Mouse (Mus musculus) heart, adult 2 months (tissue): ENCODE data around the gene Lif. TPM values are rescaled to one million over a fixed set of nuclear protein-coding genes. Genes with fewer than 3 reads are reported as not detected.

ENCODE experiments used
- DNase-seq, 2 experiments: peaks; one replicate each; pipeline ENCODE4 v3.0.0; 2021
- H3K27ac ChIP-seq: fragments of 200-600 bp; 2 replicates; pipeline ENCODE4 v1.8.1; 2022
- H3K27me3 ChIP-seq: fragments of 200-500 bp; 2 replicates; pipeline ENCODE4 v1.6.1; 2012; ENCODE audit warnings: mild to moderate bottlenecking, low read length, inconsistent platforms, mixed read lengths; ENCODE audit not compliant: control insufficient read depth, insufficient read depth
- H3K36me3 ChIP-seq: fragments of 200-500 bp; 2 replicates; pipeline ENCODE4 v1.6.1; 2012; ENCODE audit warnings: low read length, inconsistent platforms; ENCODE audit not compliant: control insufficient read depth, insufficient read depth
- H3K4me1 ChIP-seq: fragments of 200-500 bp; 2 replicates; pipeline ENCODE4 v1.6.1; 2011; ENCODE audit warnings: low read length; ENCODE audit not compliant: control insufficient read depth, insufficient read depth
- H3K4me3 ChIP-seq: fragments of 200-600 bp; 2 replicates; pipeline ENCODE4 v1.8.1; 2022
- H3K79me2 ChIP-seq: fragments of 200-500 bp; replicated peaks from 2 replicates; pipeline ENCODE4 v1.6.1; 2012; ENCODE audit warnings: mild to moderate bottlenecking, inconsistent platforms, low read length, moderate library complexity, mixed read lengths; ENCODE audit not compliant: control insufficient read depth, insufficient read depth
- H3K9ac ChIP-seq: fragments of 200-500 bp; 2 replicates; pipeline ENCODE4 v1.6.1; 2012; ENCODE audit warnings: low read depth, mild to moderate bottlenecking, control low read depth, inconsistent platforms, low read length, mixed read lengths
- CTCF ChIP-seq: fragments of 200-600 bp; IDR thresholded peaks from 2 replicates; pipeline ENCODE4 v1.8.1; 2022; ENCODE audit warnings: antibody characterized with exemption, mild to moderate bottlenecking, moderate library complexity
- EP300 ChIP-seq: fragments of 200-500 bp; IDR thresholded peaks from 2 replicates; pipeline ENCODE4 v1.6.1; 2011; ENCODE audit warnings: low read depth, low read length, control low read depth; ENCODE audit not compliant: insufficient read depth
- POLR2A ChIP-seq: fragments of 200-500 bp; IDR thresholded peaks from 2 replicates; pipeline ENCODE4 v1.6.1; 2011; ENCODE audit warnings: mild to moderate bottlenecking, low read depth, low read length, control low read depth; ENCODE audit not compliant: insufficient read depth
- WGBS: fragments of 180-500 bp; shearing (Covaris S2); methylation state at CpG from one replicate; pipeline ENCODE4 v1.1.7; 2018; 5-methylcytosine and 5-hydroxymethylcytosine counted together
- intact Hi-C: fragments of 180-260 bp; cut with DNase I; formaldehyde crosslinking; loops from one replicate; pipeline ENCODE4 v1.15.1; 2025
- polyA plus RNA-seq: library from polyadenylated mRNA; depleted of rRNA; stranded (reverse); fragments of >200 nt; gene quantifications from 2 replicates; pipeline ENCODE4 v1.2.3, GENCODE M21; 2012
- total RNA-seq, 2 experiments: library from RNA; stranded (reverse); gene quantifications; 2 replicates each; pipeline ENCODE4 v1.2.3; 2021

Lif gene
- total and polyA plus RNA-seq, 3 experiments: 0.21 to 1.5 (median 0.36) TPM

DNA sequence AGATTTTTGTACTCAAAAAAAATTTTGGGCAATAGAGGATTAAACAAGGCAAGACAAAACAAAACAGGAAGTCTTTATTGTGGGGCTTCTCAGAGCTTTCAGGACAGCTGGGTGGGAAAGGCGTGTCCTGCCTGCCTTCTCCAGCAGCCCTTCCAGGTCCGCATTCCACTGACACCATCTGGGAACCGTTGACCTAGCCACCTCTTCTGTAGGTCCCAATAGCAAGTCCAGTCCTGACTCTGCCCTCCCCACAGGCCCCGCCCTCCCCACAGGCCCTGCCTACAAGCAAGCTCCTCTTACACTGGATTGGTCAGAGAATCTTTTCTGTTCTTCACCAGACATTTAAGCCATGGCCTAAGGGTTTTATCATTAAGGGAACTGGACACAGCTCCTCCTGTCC, 26.3 kb downstream of the Lif start:
- Histone ChIP-seq H3K4me1 (no peaks in the 10 kb centered on the region), H3K4me3 (no peak overlapping the region), H3K27me3 (no peaks in the 10 kb centered on the region), H3K36me3 (no peaks in the 10 kb centered on the region), H3K9ac (no peak overlapping the region), H3K79me2 (no peaks in the 10 kb centered on the region), H3K27ac (no peak overlapping the region)
- 32% methylated on average over 4 of the region's 4 CpGs for WGBS
- intact Hi-C loops: no loop called here
- TF ChIP-seq POLR2A (no peak), EP300 (no peak), CTCF (no peak)
- DNase-seq: peak in 1 of 2 experiments; percentile 38

DNA sequence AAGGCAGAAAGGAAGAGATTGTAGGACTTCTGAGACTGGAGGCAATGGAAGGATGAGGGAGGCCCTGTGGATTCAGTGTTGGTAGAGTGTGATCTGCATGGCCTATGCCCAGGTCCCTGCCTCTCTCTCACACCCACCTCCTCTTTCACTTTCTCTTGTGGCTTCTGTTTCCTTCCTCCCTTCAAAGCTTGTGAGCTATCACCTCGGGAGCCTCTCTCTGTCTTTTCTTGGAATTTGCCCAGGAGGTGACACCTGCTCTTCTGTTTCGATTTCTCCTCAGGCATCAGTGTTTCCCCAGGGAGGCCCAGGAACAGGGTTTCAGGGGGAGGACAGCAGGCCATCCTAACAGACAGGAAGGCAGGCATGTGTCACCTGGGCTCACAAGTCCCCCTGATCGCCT, 31.9 kb downstream of the Lif start:
- no peak for TF ChIP-seq POLR2A
- no peak for TF ChIP-seq EP300
- TF ChIP-seq CTCF: no peak
- Histone ChIP-seq H3K27ac (no peak overlapping the region), H3K27me3 (no peaks in the 10 kb centered on the region), H3K36me3 (no peaks in the 10 kb centered on the region), H3K4me1 (peaks cover 15% of the 10 kb centered on the region), H3K9ac (no peak overlapping the region), H3K4me3 (no peak overlapping the region), H3K79me2 (no peaks in the 10 kb centered on the region)
- no peak for DNase-seq
- 45% methylated on average over 3 of the region's 3 CpGs for WGBS
- intact Hi-C loops: no loop called here

DNA sequence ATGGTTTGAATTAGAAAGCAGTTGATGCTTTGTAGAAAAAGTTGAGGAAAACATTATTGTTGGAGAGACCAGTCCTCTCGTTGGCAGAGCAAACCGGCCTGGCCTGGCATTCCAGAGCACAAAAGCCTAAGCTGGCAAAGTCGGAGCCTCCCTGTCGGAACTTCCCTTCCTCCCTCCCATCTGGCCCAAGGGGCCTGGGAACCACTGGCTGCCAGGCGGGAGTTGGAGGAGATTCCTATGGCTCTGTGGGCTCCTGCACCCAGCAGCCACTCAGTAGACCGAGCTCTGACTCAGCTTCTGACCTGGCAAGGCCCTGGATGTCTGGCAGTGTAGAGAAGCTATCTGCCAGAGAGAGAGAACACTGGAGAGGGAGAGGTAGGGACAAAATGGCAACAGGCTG, 34.3 kb downstream of the Lif start:
- H3K4me3 ChIP-seq: no peak overlapping the region
- no peak overlapping the region for H3K9ac ChIP-seq
- no peaks in the 10 kb centered on the region for H3K27me3 ChIP-seq
- peak overlapping the region; percentile 59 for H3K27ac ChIP-seq
- H3K36me3 ChIP-seq: no peaks in the 10 kb centered on the region
- peaks cover 25% of the 10 kb centered on the region for H3K4me1 ChIP-seq
- intact Hi-C loops: no loop called here
- 28% methylated on average over 6 of the region's 6 CpGs for WGBS
- no peaks in the 10 kb centered on the region for H3K79me2 ChIP-seq
- TF ChIP-seq EP300 (no peak), CTCF (no peak), POLR2A (no peak)
- DNase-seq: peak; percentile 54 to 78

DNA sequence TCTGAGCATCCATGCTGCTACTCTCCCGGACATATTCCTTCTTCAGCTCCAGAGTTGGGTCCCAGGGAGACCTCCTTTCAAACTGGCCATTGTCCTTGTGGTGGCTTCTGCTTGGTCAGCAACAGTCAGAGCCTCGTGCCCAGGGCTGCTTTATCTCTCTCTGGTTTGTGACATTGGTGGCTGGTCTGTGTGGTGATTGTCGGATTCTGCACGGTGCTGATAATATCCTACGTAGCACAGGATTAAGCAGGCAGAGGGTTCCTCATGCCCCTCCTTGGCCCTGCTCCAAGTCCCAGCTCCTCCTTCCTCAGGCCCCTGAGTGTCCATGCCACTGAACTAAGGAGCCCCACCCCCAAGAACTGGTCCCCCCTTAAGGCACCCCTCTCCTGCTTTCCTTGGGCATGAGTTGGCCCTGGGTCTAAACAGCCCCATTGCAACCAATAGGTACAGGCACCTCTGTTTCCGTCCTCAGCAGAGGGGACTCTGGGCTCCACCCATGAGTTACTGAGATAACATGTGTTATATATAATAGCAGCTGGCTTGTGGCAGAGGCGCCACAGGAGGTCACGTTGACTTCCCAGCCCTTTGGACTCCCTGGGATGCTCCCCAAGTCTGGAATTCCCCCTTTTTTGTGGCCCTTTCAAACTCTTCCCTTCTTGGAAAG, 35.0 kb downstream of the Lif start:
- H3K27ac ChIP-seq: peak overlapping the region; percentile 59
- TF ChIP-seq EP300 (no peak), CTCF (no peak), POLR2A (no peak)
- H3K36me3 ChIP-seq: no peaks in the 10 kb centered on the region
- H3K79me2 ChIP-seq: no peaks in the 10 kb centered on the region
- intact Hi-C loops: no loop called here
- H3K4me3 ChIP-seq: no peak overlapping the region
- H3K4me1 ChIP-seq: peaks cover 27% of the 10 kb centered on the region
- H3K9ac ChIP-seq: no peak overlapping the region
- 30% methylated on average over 8 of the region's 8 CpGs for WGBS
- DNase-seq: no peak
- no peaks in the 10 kb centered on the region for H3K27me3 ChIP-seq

DNA sequence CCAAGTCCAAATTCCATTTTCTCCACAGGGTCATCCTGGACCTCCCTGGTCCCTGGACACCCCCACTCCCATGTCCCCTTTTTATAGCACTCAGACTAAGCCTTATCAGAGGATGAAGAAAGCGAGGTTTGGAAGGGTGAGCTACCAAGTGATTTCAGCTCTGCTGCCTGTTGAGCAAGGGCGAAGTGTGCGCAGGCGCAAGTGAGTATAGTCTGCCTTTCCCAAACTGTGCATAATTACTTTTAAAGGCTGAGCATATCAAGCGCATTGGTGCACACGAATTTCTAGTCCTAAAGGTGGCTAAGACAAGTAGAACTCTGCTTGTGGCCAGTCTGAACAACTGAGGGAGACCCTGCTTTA, 35.5 kb downstream of the Lif start:
- intact Hi-C loops: no loop called here
- peaks cover 27% of the 10 kb centered on the region for H3K4me1 ChIP-seq
- H3K27ac ChIP-seq: peak overlapping the region; percentile 59; the same call in 1 of the 2 replicates
- no peaks in the 10 kb centered on the region for H3K79me2 ChIP-seq
- no peaks in the 10 kb centered on the region for H3K27me3 ChIP-seq
- H3K9ac ChIP-seq: no peak overlapping the region
- no peaks in the 10 kb centered on the region for H3K36me3 ChIP-seq
- TF ChIP-seq EP300 (no peak), POLR2A (no peak), CTCF (no peak)
- DNase-seq: no peak
- 61% methylated on average over 6 of the region's 6 CpGs for WGBS
- no peak overlapping the region for H3K4me3 ChIP-seq

DNA sequence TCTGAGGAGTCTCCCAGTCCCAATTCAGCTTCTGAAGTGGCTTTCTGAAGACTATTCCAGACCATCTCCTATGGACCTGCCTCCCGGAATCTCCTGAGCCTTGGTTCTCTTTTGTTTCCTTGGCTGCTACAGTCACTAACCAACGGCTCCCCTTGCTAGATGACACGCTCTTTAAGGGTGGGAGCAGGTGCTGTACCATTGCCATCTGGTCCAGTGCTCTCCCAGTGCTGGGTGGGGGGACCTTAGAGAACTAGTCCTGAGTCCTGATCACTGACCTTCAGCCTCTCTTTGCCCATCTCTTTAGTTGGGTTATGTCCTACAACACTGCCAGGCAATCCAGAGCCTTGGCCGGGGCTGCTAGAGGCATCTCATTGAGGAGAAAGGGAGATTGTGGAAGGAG, 36.1 kb downstream of the Lif start:
- H3K27me3 ChIP-seq: no peaks in the 10 kb centered on the region
- H3K4me3 ChIP-seq: no peak overlapping the region
- no peaks in the 10 kb centered on the region for H3K79me2 ChIP-seq
- peak overlapping the region; percentile 59 for H3K27ac ChIP-seq
- TF ChIP-seq POLR2A (no peak), CTCF (no peak), EP300 (no peak)
- no peak overlapping the region for H3K9ac ChIP-seq
- WGBS: 85% methylated on average over 4 of the region's 4 CpGs
- DNase-seq: no peak
- intact Hi-C loops: no loop called here
- H3K4me1 ChIP-seq: peaks cover 28% of the 10 kb centered on the region
- no peaks in the 10 kb centered on the region for H3K36me3 ChIP-seq
